Mouse (Mus musculus): ENCODE measurements around the gene Rapgef4.

DNA sequence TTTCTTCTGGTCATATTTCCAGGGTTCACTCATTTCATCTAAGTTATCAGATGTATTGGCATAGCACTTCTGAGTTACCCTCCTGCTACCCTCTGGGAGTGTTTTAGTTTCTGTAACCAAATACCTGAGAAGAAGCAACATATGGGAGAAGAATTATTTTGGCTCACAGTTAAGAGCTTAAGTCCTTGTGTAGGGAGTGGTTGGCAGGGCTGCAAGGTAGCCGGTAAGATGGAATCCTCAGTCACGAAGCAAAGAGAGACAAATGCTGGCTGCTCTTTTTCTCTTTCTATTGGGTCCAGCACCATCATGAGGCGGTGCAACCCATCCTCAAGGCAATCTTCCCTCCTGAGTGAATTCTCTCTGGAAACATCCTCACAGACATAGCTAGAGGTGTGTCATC is 11.1 kb downstream of the Rapgef4 start:
- TF ChIP-seq POLR2A (IDR thresholded peaks at IDR 0.05; ENCODE audit: borderline replicate concordance, insufficient read depth, low read length) (no peak), CTCF (IDR thresholded peaks at IDR 0.05; ENCODE audit: borderline replicate concordance, insufficient read depth, low read depth, low read length) (no peak)
